Mouse (Mus musculus): ENCODE data around the gene Thbs4. TPM values are rescaled to one million over a fixed set of nuclear protein-coding genes. Genes with fewer than 3 reads are reported as not detected.

Gene Thbs4
- polyA plus RNA-seq, 1 experiment = 3.4 TPM

DNA sequence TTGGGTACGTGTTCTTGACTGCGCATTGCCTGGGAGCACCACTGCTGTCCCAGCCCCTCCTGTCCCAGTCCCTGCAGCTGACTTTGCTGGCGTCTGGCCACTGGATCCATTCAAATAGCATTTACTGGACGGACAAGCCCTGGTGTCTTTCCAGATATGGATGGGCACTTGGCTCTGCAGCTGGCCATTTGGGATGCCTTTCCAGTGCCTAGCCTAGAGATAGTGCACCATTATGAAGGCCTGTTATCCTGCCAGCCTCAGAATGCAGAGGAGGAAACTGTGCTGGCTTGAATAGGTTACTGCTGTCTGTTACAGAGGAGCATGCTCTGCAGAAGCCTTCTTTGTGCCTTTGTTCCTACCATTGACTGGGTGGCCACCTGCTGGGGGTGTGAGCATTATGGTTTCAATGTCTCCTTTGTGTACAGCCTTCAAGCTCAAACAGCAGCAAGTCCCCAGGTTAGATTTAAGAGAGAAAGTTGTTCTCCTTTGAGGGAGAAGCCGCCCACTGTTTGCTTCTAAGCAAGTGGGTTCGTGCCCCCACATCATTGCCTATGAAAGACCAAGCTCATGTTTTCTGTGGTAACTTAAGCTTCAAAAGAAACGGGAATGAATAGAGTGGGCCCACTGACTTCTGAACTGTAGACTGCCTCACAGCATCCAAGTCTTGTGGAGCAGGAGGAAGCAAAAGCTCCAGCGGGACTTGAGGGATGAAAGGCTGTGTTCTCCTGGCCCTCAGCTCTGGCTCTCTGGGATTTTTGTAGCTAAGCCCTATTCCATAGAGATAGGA lies 91.2 kb downstream of the Thbs4 start:
- DNase-seq (ENCODE audit: low read depth in 1 of 2, low spot score in 2 of 2) = no peak
- H3K36me3 ChIP-seq (ENCODE audit: control insufficient read depth, insufficient read depth, low read length) = peaks cover 12% of the 10 kb centered on the region
- no peak overlapping the region for H3K27ac ChIP-seq (ENCODE audit: insufficient read depth, low read length)
- no peaks in the 10 kb centered on the region for H3K27me3 ChIP-seq (ENCODE audit: control insufficient read depth, insufficient read depth, low read length)
- no peaks in the 10 kb centered on the region for H3K4me1 ChIP-seq (ENCODE audit: control insufficient read depth, insufficient read depth, insufficient read length)
- no peak overlapping the region for H3K4me3 ChIP-seq (ENCODE audit: extremely low read depth, insufficient read depth, insufficient read length)
- no peak for TF ChIP-seq POLR2A (IDR thresholded peaks at IDR 0.05; ENCODE audit: low read depth, low read length)
- no peak for TF ChIP-seq CTCF (IDR thresholded peaks at IDR 0.05; ENCODE audit: extremely low read depth, insufficient read depth, insufficient read length, insufficient replicate concordance)
- WGBS = 92% methylated on average over 8 of the region's 8 CpGs

- 94% methylated on average over 5 of the region's 5 CpGs for WGBS
- no peaks in the 10 kb centered on the region for H3K4me1 ChIP-seq (ENCODE audit: control insufficient read depth, insufficient read depth, insufficient read length)
- TF ChIP-seq POLR2A (IDR thresholded peaks at IDR 0.05; ENCODE audit: low read depth, low read length) = no peak
- no peak for TF ChIP-seq CTCF (IDR thresholded peaks at IDR 0.05; ENCODE audit: extremely low read depth, insufficient read depth, insufficient read length, insufficient replicate concordance)
- peaks cover 6% of the 10 kb centered on the region for H3K36me3 ChIP-seq (ENCODE audit: control insufficient read depth, insufficient read depth, low read length)
- H3K4me3 ChIP-seq (ENCODE audit: extremely low read depth, insufficient read depth, insufficient read length) = no peak overlapping the region
- H3K27ac ChIP-seq (ENCODE audit: insufficient read depth, low read length) = no peak overlapping the region
- no peaks in the 10 kb centered on the region for H3K27me3 ChIP-seq (ENCODE audit: control insufficient read depth, insufficient read depth, low read length)
- no peak for DNase-seq (ENCODE audit: low read depth in 1 of 2, low spot score in 2 of 2)
These were observed 92.6 kb downstream of the Thbs4 start for GRCm38 (mm10) chr13:92702035-92702434.

Other genes starting within 250 kb of the Thbs4 start
- not detected in 2 replicates for gene Spz1, start 218.6 kb downstream of the Thbs4 start, polyA plus RNA-seq (2012; rRNA removed)
- gene Serinc5, start 183.7 kb downstream of the Thbs4 start, polyA plus RNA-seq (2012; rRNA removed) = 16.4 and 23.8 TPM in 2 replicates
- 2.9 and 3.5 TPM in 2 replicates for gene Mtx3, start 49.9 kb upstream of the Thbs4 start, polyA plus RNA-seq (2012; rRNA removed)